Comparison of ENCODE assay signal across 20 mouse cellular contexts in genomic region chr6:101191576-101191975, GRCm38 (mm10).
DNase-seq lines count a peak whose midpoint lies in the region; ATAC-seq lines count a peak whose summit lies in the region.
"Had no signal": no experiment of that assay in that cellular context is flagged by ENCODE, and none has a peak within 500 bp of the region (broad histone marks: within the 10 kb centered on the region; RNA-seq: fewer than 3 reads in every experiment).

No protein-coding gene starts in this region.

- DNase-seq in frontal cortex, postnatal 14 days (ENCODE audit: low spot score in 2 of 2) = no peak
- peak; percentile 54 to 76 for DNase-seq in left cerebral cortex, adult 9 months (ENCODE audit: low spot score in 2 of 2)
- no peak for DNase-seq in left cerebral cortex, postnatal 4 days
- DNase-seq in left cerebral cortex, postnatal 25 days (ENCODE audit: low spot score in 2 of 2) = peak; percentile 52 to 90
- DNase-seq in adrenal gland, adult 8-10 months = no peak
- DNase-seq in adrenal gland, adult 18-20 months (ENCODE audit: low spot score in 2 of 2) = no peak
- DNase-seq: adrenal gland, postnatal 14 days; cerebellum, adult 8-10 months; gastrocnemius, postnatal 36 days; heart, postnatal 36 days; kidney, adult 2 months; kidney, postnatal 10 days; liver; liver, postnatal 0 days; thymus, postnatal 25 days had no signal

- intact Hi-C loops in left cerebral cortex, postnatal 4 days (cut with DNase I) = no loop called here
- intact Hi-C loops in left cerebral cortex, postnatal 25 days (cut with DNase I) = loop anchor here (1.0 to 10.0 kb wide), 2 partner anchors 223 to 517 kb away; partner anchors contain the start of gene Shq1

- peak; percentile 42 for ATAC-seq in frontal cortex, adult (ENCODE audit: low TSS enrichment)
- ATAC-seq: activated CD4-positive, CD25-positive, alpha-beta regulatory T cell, adult 4 months; forebrain, embryonic 15.5 days; liver, postnatal 0 days; lung, postnatal 0 days; midbrain, embryonic 16.5 days had no signal

Comparison
In these comparisons a context has a peak if more than half of its experiments do, and no peak if none do; other contexts are left out.
1. DNase-seq: peak in left cerebral cortex, adult 9 months (2 of 2) and left cerebral cortex, postnatal 25 days (2 of 2); none in frontal cortex, postnatal 14 days (0 of 2), left cerebral cortex, postnatal 4 days (single experiment), adrenal gland, adult 8-10 months (single experiment) and adrenal gland, adult 18-20 months (0 of 2).